Comparison of ENCODE assay signal across 8 mouse cellular contexts in the genomic region with DNA sequence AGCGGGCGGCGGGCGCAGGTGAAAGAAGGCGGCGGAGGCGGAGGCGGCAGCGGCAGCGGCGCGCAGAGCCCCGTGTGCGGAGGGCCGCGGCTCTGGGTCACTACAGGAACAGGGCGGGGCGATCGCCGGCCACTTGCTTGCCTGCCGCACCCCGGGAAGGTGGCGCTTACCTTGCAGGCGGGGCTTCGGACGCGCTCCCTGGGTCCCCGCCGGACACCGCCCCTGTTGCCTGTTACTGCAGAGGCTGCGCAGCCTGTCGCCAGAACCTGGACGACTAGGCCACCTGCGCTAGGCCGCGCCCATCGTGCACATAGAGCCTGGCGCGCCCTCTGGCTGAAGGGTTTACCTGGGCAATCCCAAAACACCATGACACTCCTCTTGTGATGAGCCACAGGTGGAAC. TPM values are rescaled to one million over a fixed set of nuclear protein-coding genes. Genes with fewer than 3 reads are reported as not detected.
DNase-seq lines count a peak whose midpoint lies in the region; ATAC-seq lines count a peak whose summit lies in the region.

A gene (minus strand): TSS at position 21 of the 401 bp plus-strand sequence.

- H3K9ac ChIP-seq in embryonic facial prominence, embryonic 12.5 days = peak within 1 kb of the TSS; percentile 24
- no peak within 1 kb of the TSS for H3K9ac ChIP-seq in midbrain, embryonic 11.5 days (ENCODE audit: low read length)

- no peak for ATAC-seq in embryonic facial prominence, embryonic 12.5 days (ENCODE audit: insufficient number of reproducible peaks, insufficient read depth, low FRiP score, low TSS enrichment)
- ATAC-seq in midbrain, embryonic 11.5 days (ENCODE audit: low FRiP score) = no peak

- peak within 1 kb of the TSS; percentile 55 for H3K4me2 ChIP-seq in embryonic facial prominence, embryonic 12.5 days (replicated peaks)
- peak within 1 kb of the TSS; percentile 39 for H3K4me2 ChIP-seq in midbrain, embryonic 11.5 days

- H3K9me3 ChIP-seq in embryonic facial prominence, embryonic 12.5 days = no peaks in the 10 kb centered on the region
- no peaks in the 10 kb centered on the region for H3K9me3 ChIP-seq in limb, embryonic 10.5 days (replicated peaks)
- H3K9me3 ChIP-seq in midbrain, embryonic 11.5 days (ENCODE audit: control insufficient read depth, low read length) = no peaks in the 10 kb centered on the region

- 2% methylated on average over 36 of the region's 39 CpGs for WGBS in embryonic facial prominence, embryonic 12.5 days
- 2% methylated on average over 37 of the region's 39 CpGs for WGBS in limb, embryonic 10.5 days
- under 1% methylated on average over 38 of the region's 39 CpGs for WGBS in midbrain, embryonic 11.5 days

- H3K4me1 ChIP-seq in embryonic facial prominence, embryonic 12.5 days = peaks cover 9% of the 10 kb centered on the region
- H3K4me1 ChIP-seq in limb, embryonic 10.5 days = peaks cover 14% of the 10 kb centered on the region
- no peaks in the 10 kb centered on the region for H3K4me1 ChIP-seq in midbrain, embryonic 11.5 days (ENCODE audit: control insufficient read depth, insufficient read depth, low read length)

- peak within 1 kb of the TSS; percentile 40 for H3K4me3 ChIP-seq in embryonic facial prominence, embryonic 12.5 days
- H3K4me3 ChIP-seq in limb, embryonic 10.5 days = peak within 1 kb of the TSS; percentile 52
- peak within 1 kb of the TSS; percentile 27; the same call in 1 of the 2 replicates for H3K4me3 ChIP-seq in midbrain, embryonic 11.5 days (ENCODE audit: low read depth, low read length)

- DNase-seq in ovary, adult 18-20 months (ENCODE audit: low spot score) = peak; percentile 62
- DNase-seq in ovary, postnatal 10 days (ENCODE audit: low spot score) = no peak
- peak; percentile 53 for DNase-seq in heart, postnatal 4 days
- peak; percentile 60 for DNase-seq in limb, embryonic 10.5 days (ENCODE audit: low spot score)
- peak; percentile 85 for DNase-seq in midbrain, embryonic 11.5 days (ENCODE audit: low spot score, missing footprints)
- DNase-seq in testis, postnatal 14 days (ENCODE audit: low spot score) = peak; percentile 34
- no peak for DNase-seq in layer of hippocampus, adult 11-12 months (ENCODE audit: low spot score)

- H3K36me3 ChIP-seq in embryonic facial prominence, embryonic 12.5 days = no peaks in the 10 kb centered on the region
- no peaks in the 10 kb centered on the region for H3K36me3 ChIP-seq in limb, embryonic 10.5 days
- no peaks in the 10 kb centered on the region for H3K36me3 ChIP-seq in midbrain, embryonic 11.5 days (ENCODE audit: control insufficient read depth, insufficient read depth, low read length)

- no peak within 1 kb of the TSS for H3K27ac ChIP-seq in embryonic facial prominence, embryonic 12.5 days
- no peak within 1 kb of the TSS for H3K27ac ChIP-seq in limb, embryonic 10.5 days
- no peak within 1 kb of the TSS for H3K27ac ChIP-seq in midbrain, embryonic 11.5 days (ENCODE audit: low read depth, low read length)

- peaks cover 65% of the 10 kb centered on the region for H3K27me3 ChIP-seq in embryonic facial prominence, embryonic 12.5 days
- H3K27me3 ChIP-seq in limb, embryonic 10.5 days (ENCODE audit: low read depth, poor library complexity, severe bottlenecking) = peaks cover 80% of the 10 kb centered on the region
- peaks cover 38% of the 10 kb centered on the region for H3K27me3 ChIP-seq in midbrain, embryonic 11.5 days (ENCODE audit: control insufficient read depth, insufficient read depth, low read length)

RNA-seq across cellular contexts. Expression of the gene that starts here (rescaled TPM):
- polyA plus RNA-seq in embryonic facial prominence, embryonic 12.5 days (2016; fragmentation: Nextera tagmentation; extraction: Ambion mirVana) = 3.2 and 3.3 TPM in 2 replicates
- total RNA-seq in heart, postnatal 4 days (2021) = 1 to 10 TPM; 2.4 to 2.5 TPM
- 2.3 and 3.0 TPM in 2 replicates for polyA plus RNA-seq in limb, embryonic 10.5 days (2016; fragmentation: Nextera tagmentation; extraction: Ambion mirVana)
- polyA plus RNA-seq in midbrain, embryonic 11.5 days (2014; fragmentation: Nextera tagmentation; extraction: Ambion mirVana) = 0.44 and 0.48 TPM in 2 replicates

Comparison
In these comparisons a context has a peak if more than half of its experiments do, and no peak if none do; other contexts are left out.
1. DNase-seq: peak in ovary, adult 18-20 months (single experiment), heart, postnatal 4 days (single experiment), limb, embryonic 10.5 days (single experiment) and testis, postnatal 14 days (single experiment); none in ovary, postnatal 10 days (single experiment) and layer of hippocampus, adult 11-12 months (single experiment).
2. Peak in DNase-seq, H3K4me3 ChIP-seq and H3K4me2 ChIP-seq in midbrain, embryonic 11.5 days; RNA of the gene not detected or under 1 TPM.
3. Peak in every context shown above with its lines, with median percentiles within 50 percentile points of each other: H3K4me3 ChIP-seq.